ENCODE assay signal across 27 mouse cellular contexts in the genomic region with DNA sequence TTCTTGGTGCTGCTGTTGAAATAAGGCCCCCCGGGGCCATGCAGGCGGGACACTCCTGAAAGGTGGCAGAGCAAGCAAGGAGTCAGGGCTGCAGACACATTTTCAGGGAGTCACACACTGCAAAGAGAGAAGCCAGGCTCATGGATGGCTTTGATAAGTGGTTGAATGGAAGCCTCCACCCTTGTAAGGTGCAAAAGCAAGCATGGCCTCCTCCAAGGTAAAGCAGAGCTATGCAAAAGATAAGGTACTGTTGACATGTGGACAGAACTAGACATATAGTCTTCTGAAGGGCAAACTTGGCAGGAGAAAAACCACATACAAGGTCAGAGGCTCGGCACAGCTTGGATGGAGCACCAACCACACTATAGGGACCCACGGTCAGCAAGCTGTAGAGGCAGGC.
DNase-seq lines count a peak whose midpoint lies in the region; ATAC-seq lines count a peak whose summit lies in the region.
"Had no signal": no experiment of that assay in that cellular context is flagged by ENCODE, and none has a peak within 500 bp of the region (broad histone marks: within the 10 kb centered on the region; RNA-seq: fewer than 3 reads in every experiment).

No protein-coding gene starts in this region.

- no peaks in the 10 kb centered on the region for H3K27me3 ChIP-seq in midbrain, embryonic 11.5 days (ENCODE audit: control insufficient read depth, insufficient read depth, low read length)
- H3K27me3 ChIP-seq in midbrain, embryonic 15.5 days (replicated peaks), result no peaks in the 10 kb centered on the region
- H3K27me3 ChIP-seq: forebrain, embryonic 13.5 days; heart, embryonic 12.5 days; heart, embryonic 15.5 days; Patski had no signal

- ATAC-seq in midbrain, embryonic 11.5 days (ENCODE audit: low FRiP score), result no peak
- ATAC-seq in midbrain, embryonic 15.5 days (replicated peaks), result no peak
- ATAC-seq: forebrain, embryonic 13.5 days; forebrain, embryonic 16.5 days; hindbrain, postnatal 0 days; inflammation-experienced regulatory T-cells, adult 6 months; intestine, embryonic 16.5 days; Patski had no signal

- no peaks in the 10 kb centered on the region; the same call in 1 of the 2 replicates for H3K9me3 ChIP-seq in midbrain, embryonic 11.5 days (ENCODE audit: control insufficient read depth, low read length)
- H3K9me3 ChIP-seq in midbrain, embryonic 15.5 days, result no peaks in the 10 kb centered on the region
- H3K9me3 ChIP-seq: forebrain, embryonic 10.5 days; G1E; heart, embryonic 15.5 days had no signal

- H3K27ac ChIP-seq in midbrain, embryonic 11.5 days (ENCODE audit: low read depth, low read length), result no peak overlapping the region
- H3K27ac ChIP-seq in midbrain, embryonic 15.5 days, result no peak overlapping the region
- H3K27ac ChIP-seq: forebrain, embryonic 10.5 days; forebrain, embryonic 13.5 days; gastrocnemius, adult 2 months; heart, embryonic 15.5 days; hindbrain, embryonic 14.5 days; hindbrain, postnatal 0 days had no signal

- no peak overlapping the region for H3K9ac ChIP-seq in midbrain, embryonic 11.5 days (ENCODE audit: low read length)
- H3K9ac ChIP-seq in midbrain, embryonic 15.5 days, result no peak overlapping the region
- H3K9ac ChIP-seq: forebrain, embryonic 13.5 days; heart, embryonic 12.5 days; heart, embryonic 15.5 days; hindbrain, embryonic 14.5 days had no signal

- peak; percentile 59 for DNase-seq in adrenal gland, adult 2 months
- no peak for DNase-seq in adrenal gland, postnatal 25 days
- peak; percentile 45 for DNase-seq in heart, adult 11 months
- no peak for DNase-seq in heart, postnatal 4 days
- peak; percentile 17 for DNase-seq in midbrain, embryonic 11.5 days (ENCODE audit: low spot score, missing footprints)
- no peak for DNase-seq in gastrocnemius, adult 18-20 months (ENCODE audit: low spot score)
- DNase-seq: B cell, adult 2 months; cerebellum, adult 11-12 months; cerebellum, adult 8-10 months; cerebellum, postnatal 14 days; gastrocnemius, adult 2 months; gastrocnemius, postnatal 14 days; heart, adult 18-20 months; heart, postnatal 10 days; heart, postnatal 36 days had no signal

- H3K4me1 ChIP-seq in midbrain, embryonic 11.5 days (ENCODE audit: control insufficient read depth, insufficient read depth, low read length), result peaks cover 8% of the 10 kb centered on the region
- peaks cover 12% of the 10 kb centered on the region for H3K4me1 ChIP-seq in midbrain, embryonic 15.5 days

- WGBS in midbrain, embryonic 11.5 days, result 91% methylated on average over 4 of the region's 4 CpGs
- 94% methylated on average over 4 of the region's 4 CpGs for WGBS in midbrain, embryonic 15.5 days

- no peak overlapping the region for H3K4me3 ChIP-seq in midbrain, embryonic 11.5 days (ENCODE audit: low read depth, low read length)
- no peak overlapping the region for H3K4me3 ChIP-seq in midbrain, embryonic 15.5 days
- H3K4me3 ChIP-seq: forebrain, embryonic 10.5 days; forebrain, embryonic 13.5 days; gastrocnemius, adult 2 months; heart, embryonic 12.5 days; heart, embryonic 15.5 days had no signal

- H3K36me3 ChIP-seq in midbrain, embryonic 11.5 days (ENCODE audit: control insufficient read depth, insufficient read depth, low read length), result no peaks in the 10 kb centered on the region
- no peaks in the 10 kb centered on the region for H3K36me3 ChIP-seq in midbrain, embryonic 15.5 days (replicated peaks)
- H3K36me3 ChIP-seq: G1E; heart, embryonic 12.5 days; heart, embryonic 15.5 days had no signal

- no peak overlapping the region for H3K4me2 ChIP-seq in midbrain, embryonic 11.5 days
- H3K4me2 ChIP-seq in midbrain, embryonic 15.5 days, result no peak overlapping the region
- H3K4me2 ChIP-seq: forebrain, embryonic 13.5 days; heart, embryonic 12.5 days; heart, embryonic 15.5 days; hindbrain, embryonic 14.5 days had no signal

Comparison
In these comparisons a context has a peak if more than half of its experiments do, and no peak if none do; other contexts are left out.
1. DNase-seq: peak in adrenal gland, adult 2 months (single experiment), heart, adult 11 months (single experiment) and midbrain, embryonic 11.5 days (single experiment); none in adrenal gland, postnatal 25 days (single experiment), heart, postnatal 4 days (single experiment) and gastrocnemius, adult 18-20 months (single experiment).